Mouse (Mus musculus): Measurements from ENCODE around the gene Gng8. TPM values are rescaled to one million over a fixed set of nuclear protein-coding genes. Genes with fewer than 3 reads are reported as not detected.

The Gng8 gene
- polyA plus RNA-seq, 1 experiment from 2014 or later, result 8.3 TPM

DNA sequence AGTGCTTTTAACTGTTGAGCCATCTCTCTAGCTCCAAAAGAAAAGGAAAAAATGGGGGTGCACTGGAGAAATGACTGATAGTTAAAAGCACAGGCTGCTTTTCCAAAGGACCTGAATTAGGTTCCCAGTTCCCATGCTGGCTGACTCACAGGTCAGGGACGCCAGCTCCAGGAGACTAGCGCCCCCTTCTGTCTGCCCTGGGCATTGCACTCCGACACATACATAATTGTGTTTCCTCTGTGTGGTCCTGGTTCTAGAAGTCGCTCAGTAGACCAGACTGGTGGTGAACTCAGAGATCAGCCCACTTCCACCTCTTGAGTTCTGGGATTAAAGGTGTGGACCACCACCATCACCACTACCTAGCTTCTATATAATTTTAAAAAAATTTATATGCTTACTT is 45.7 kb downstream of the Gng8 start:
- no peak for ATAC-seq
- no peaks in the 10 kb centered on the region for H3K9me3 ChIP-seq
- no peak overlapping the region for H3K4me3 ChIP-seq (replicated peaks)
- H3K36me3 ChIP-seq, result no peaks in the 10 kb centered on the region
- 47% methylated on average over 4 of the region's 4 CpGs for WGBS
- H3K27ac ChIP-seq, result no peak overlapping the region
- H3K4me1 ChIP-seq (replicated peaks), result 0 out of 2 replicates have a peak, but pooled peaks cover 6% of the 10 kb centered on the region
- no peak overlapping the region for H3K9ac ChIP-seq
- H3K27me3 ChIP-seq (replicated peaks), result no peaks in the 10 kb centered on the region
- no peak overlapping the region for H3K4me2 ChIP-seq (replicated peaks)

DNA sequence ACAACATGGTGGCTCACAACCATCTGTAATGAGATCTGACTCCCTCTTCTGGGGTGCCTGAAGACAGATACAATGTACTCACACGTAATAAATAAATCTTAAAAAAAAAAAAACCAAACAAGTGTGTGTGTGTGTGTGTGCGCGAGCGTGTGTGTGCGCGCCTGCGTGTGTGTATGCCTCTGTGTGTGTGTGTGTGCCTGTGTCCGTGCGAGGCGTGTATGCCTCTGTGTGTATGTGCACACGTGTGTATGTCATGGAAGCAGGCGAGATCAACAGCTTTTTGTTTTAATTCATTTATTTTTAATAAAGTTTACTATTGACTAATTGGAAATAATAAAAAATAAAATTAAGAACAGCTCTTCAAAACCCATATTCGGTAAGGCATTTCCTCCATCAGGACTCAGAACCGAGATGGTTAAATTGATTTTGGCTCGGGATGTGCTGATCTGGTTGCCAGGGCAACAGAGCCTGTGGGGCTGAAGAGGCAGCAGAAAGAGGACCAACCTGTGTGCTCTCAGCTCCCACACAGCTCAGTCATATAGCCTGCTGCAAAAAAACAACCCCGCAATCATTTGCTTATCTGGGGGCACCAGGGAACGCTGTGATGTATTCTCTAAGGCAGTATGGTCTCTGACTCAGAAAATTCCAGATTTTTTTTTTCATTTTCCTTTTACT is 46.7 kb downstream of the Gng8 start:
- H3K4me3 ChIP-seq (replicated peaks), result no peak overlapping the region
- no peak for ATAC-seq
- no peaks in the 10 kb centered on the region for H3K27me3 ChIP-seq (replicated peaks)
- no peak overlapping the region for H3K4me2 ChIP-seq (replicated peaks)
- H3K9me3 ChIP-seq, result no peaks in the 10 kb centered on the region
- no peaks in the 10 kb centered on the region for H3K36me3 ChIP-seq
- 0 out of 2 replicates have a peak, but pooled peaks cover 6% of the 10 kb centered on the region for H3K4me1 ChIP-seq (replicated peaks)
- no peak overlapping the region for H3K9ac ChIP-seq
- no peak overlapping the region for H3K27ac ChIP-seq
- 71% methylated on average over 17 of the region's 17 CpGs for WGBS

DNA sequence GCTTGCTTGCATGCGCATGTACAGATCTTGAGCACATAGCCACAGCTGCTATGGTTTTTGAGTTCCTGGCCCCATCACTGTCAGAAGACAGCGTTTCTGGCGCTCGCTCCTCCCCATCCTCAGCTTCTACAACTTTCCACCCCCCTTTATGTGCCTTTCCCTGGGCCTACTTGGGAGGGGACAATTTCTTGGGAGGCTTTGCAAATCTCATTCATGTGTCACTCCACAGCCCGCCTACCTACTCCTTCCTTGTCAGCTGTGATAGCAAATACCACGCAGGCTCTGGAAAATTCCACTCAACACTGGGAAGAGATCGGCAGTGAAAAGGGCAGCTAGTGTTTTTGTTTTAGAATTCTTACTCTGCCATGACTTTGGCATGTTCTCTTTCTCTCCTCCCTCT is 48.7 kb downstream of the Gng8 start:
- Histone ChIP-seq H3K36me3 (no peaks in the 10 kb centered on the region), H3K9ac (no peak overlapping the region)
- ATAC-seq, result no peak

DNA sequence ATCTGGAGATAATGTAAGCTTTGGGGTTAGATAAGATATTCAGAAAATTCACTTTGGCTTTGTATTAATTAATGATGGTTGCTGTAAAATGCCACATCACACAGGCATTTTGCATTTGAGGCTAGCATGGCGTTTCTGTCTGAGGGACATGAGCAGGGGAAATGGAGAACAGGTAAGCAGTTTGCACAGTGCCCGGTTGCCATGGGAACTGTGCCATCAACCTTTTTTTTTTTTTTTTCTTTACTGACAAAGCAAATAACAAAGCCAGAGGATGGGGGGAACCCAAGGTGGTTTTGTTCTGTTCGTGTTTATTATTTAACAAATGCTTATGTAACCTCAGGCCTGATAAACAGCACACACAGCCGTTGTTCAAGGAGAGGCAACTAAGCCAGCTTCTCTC is 51.3 kb downstream of the Gng8 start:
- peaks cover 38% of the 10 kb centered on the region for H3K4me1 ChIP-seq (replicated peaks)
- no peak overlapping the region for H3K4me2 ChIP-seq (replicated peaks)
- H3K9ac ChIP-seq, result no peak overlapping the region
- no peaks in the 10 kb centered on the region for H3K36me3 ChIP-seq
- H3K9me3 ChIP-seq, result no peaks in the 10 kb centered on the region
- H3K4me3 ChIP-seq (replicated peaks), result no peak overlapping the region
- ATAC-seq, result no peak
- H3K27me3 ChIP-seq (replicated peaks), result peaks cover 28% of the 10 kb centered on the region
- WGBS, result 49% methylated on average over 4 of the region's 4 CpGs
- no peak overlapping the region for H3K27ac ChIP-seq

More for the DNA sequence above, 48.7 kb downstream of the Gng8 start:
- peak overlapping the region; percentile 58; the same call in 1 of the 2 replicates for H3K27ac ChIP-seq
- 43% methylated on average over 7 of the region's 7 CpGs for WGBS
- no peaks in the 10 kb centered on the region for H3K9me3 ChIP-seq
- H3K4me3 ChIP-seq (replicated peaks), result no peak overlapping the region
- H3K4me1 ChIP-seq (replicated peaks), result peaks cover 15% of the 10 kb centered on the region
- peaks cover 5% of the 10 kb centered on the region for H3K27me3 ChIP-seq (replicated peaks)
- peak overlapping the region; percentile 28; the same call in 1 of the 2 replicates for H3K4me2 ChIP-seq (replicated peaks)

DNA sequence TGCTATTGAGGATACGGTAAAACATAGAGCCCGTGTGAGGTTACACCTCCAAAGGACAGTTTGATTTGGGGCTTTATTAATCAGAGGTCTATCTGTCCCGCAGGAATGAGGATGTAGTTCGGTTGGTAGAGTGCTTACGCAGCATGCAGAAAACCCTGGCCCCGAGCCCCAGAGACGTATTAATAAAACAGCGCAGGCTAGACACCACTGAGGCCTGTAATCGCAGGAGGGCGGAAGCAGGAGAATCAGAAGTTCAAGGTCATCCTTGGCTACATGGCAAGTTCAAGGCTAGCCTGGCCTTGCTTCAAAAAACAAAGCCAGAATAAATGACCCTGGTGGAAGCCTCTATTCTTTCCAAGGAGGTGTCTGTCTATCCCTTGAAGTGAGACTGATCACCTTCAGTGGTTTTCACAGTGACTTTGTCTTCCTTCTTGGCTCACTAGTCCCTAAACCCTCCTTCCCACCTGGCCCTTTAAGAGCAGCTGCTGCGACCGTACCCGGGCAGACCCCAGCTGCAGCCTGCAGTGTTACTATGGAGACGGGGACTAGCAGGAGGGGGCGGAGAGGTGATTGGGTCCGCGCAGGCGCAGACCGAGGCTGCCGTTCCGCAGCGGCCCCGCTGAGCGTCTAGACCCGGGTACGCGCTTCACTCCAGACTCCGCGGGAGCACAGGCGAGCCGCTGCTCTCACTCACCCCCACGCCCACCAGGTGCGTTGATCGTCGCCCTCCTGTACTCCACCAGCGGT is 52.6 kb downstream of the Gng8 start, which contains the start of gene Pnmal2:
Gene Pnmal2 (plus strand): TSS at position 622 of the 747 bp plus-strand sequence.
- Histone ChIP-seq H3K4me3 (replicated peaks) (peak within 1 kb of the TSS; percentile 58), H3K4me2 (replicated peaks) (peak within 1 kb of the TSS; percentile 92), H3K9me3 (no peaks in the 10 kb centered on the region), H3K27me3 (replicated peaks) (peaks cover 33% of the 10 kb centered on the region), H3K27ac (peak within 1 kb of the TSS; percentile 29), H3K36me3 (no peaks in the 10 kb centered on the region), H3K4me1 (replicated peaks) (peaks cover 47% of the 10 kb centered on the region), H3K9ac (peak within 1 kb of the TSS; percentile 74)
- WGBS, result 14% methylated on average over 36 of the region's 36 CpGs
- peak; percentile 88 for ATAC-seq

DNA sequence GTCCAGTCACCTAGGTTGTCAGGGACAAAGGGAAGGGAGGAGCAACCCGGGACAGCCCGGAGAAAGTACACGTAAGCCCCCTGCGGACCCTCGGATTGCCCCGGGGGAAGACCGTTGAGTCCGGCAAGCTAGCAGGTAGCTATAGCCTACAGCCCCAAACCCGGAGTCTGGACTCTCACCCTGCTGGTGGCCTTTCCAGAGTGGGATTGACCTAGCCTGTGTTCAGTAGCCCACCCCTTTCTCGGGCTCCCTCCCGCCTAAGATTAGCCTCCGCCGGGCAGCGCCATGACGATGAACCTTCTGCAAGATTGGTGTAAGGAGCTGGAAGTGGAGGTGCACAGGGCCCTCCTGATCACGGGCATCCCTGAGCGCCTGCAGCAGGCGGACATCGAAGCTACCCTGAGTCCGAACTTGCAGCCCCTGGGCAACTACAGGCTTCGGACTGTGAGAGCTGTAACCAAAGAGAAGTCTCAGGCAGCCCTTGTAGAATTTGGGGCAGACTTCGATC is 53.3 kb downstream of the Gng8 start:
- WGBS, result 4% methylated on average over 22 of the region's 22 CpGs
- H3K4me3 ChIP-seq (replicated peaks), result peak overlapping the region; percentile 58
- no peaks in the 10 kb centered on the region for H3K36me3 ChIP-seq
- H3K9me3 ChIP-seq, result no peaks in the 10 kb centered on the region
- peak overlapping the region; percentile 74 for H3K9ac ChIP-seq
- H3K4me2 ChIP-seq (replicated peaks), result peak overlapping the region; percentile 92
- peaks cover 52% of the 10 kb centered on the region for H3K4me1 ChIP-seq (replicated peaks)
- peak; percentile 12 for ATAC-seq
- peaks cover 39% of the 10 kb centered on the region for H3K27me3 ChIP-seq (replicated peaks)
- H3K27ac ChIP-seq, result peak overlapping the region; percentile 29

Other genes with a start within 250 kb of the Gng8 start
- not detected in 2 replicates for gene Ceacam15, start 216.1 kb upstream of the Gng8 start, polyA plus RNA-seq (2015; fragmentation: Nextera tagmentation; extraction: Ambion mirVana)
- gene Ceacam9, start 169.9 kb upstream of the Gng8 start, polyA plus RNA-seq (2015; fragmentation: Nextera tagmentation; extraction: Ambion mirVana), result not detected in 2 replicates
- 248 and 256 TPM in 2 replicates for gene Ap2s1, start 153.4 kb upstream of the Gng8 start, polyA plus RNA-seq (2015; fragmentation: Nextera tagmentation; extraction: Ambion mirVana)
- 61.8 and 64.0 TPM in 2 replicates for gene Slc1a5, start 110.4 kb upstream of the Gng8 start, polyA plus RNA-seq (2015; fragmentation: Nextera tagmentation; extraction: Ambion mirVana)
- gene Strn4, start 75.9 kb upstream of the Gng8 start, polyA plus RNA-seq (2015; fragmentation: Nextera tagmentation; extraction: Ambion mirVana), result 77.3 and 85.5 TPM in 2 replicates
- gene Fkrp, start 75.1 kb upstream of the Gng8 start, polyA plus RNA-seq (2015; fragmentation: Nextera tagmentation; extraction: Ambion mirVana), result 25.1 and 25.6 TPM in 2 replicates
- 9.7 and 12.5 TPM in 2 replicates for gene Prkd2, start 48.9 kb upstream of the Gng8 start, polyA plus RNA-seq (2015; fragmentation: Nextera tagmentation; extraction: Ambion mirVana)
- 3.1 and 3.2 TPM in 2 replicates for gene Dact3, start 16.5 kb upstream of the Gng8 start, polyA plus RNA-seq (2015; fragmentation: Nextera tagmentation; extraction: Ambion mirVana)
- gene Ptgir, start 14.7 kb downstream of the Gng8 start, polyA plus RNA-seq (2015; fragmentation: Nextera tagmentation; extraction: Ambion mirVana), result 2.8 and 3.0 TPM in 2 replicates
- 137 and 140 TPM in 2 replicates for gene Calm3, start 32.3 kb downstream of the Gng8 start, polyA plus RNA-seq (2015; fragmentation: Nextera tagmentation; extraction: Ambion mirVana)
- gene Pnmal2, start 52.9 kb downstream of the Gng8 start, polyA plus RNA-seq (2015; fragmentation: Nextera tagmentation; extraction: Ambion mirVana), result 8.1 and 8.3 TPM in 2 replicates
- 3.0 and 3.1 TPM in 2 replicates for gene Pnmal1, start 67.9 kb downstream of the Gng8 start, polyA plus RNA-seq (2015; fragmentation: Nextera tagmentation; extraction: Ambion mirVana)
- 0.28 and 0.44 TPM in 2 replicates for gene Gm42372, start 91.3 kb downstream of the Gng8 start, polyA plus RNA-seq (2015; fragmentation: Nextera tagmentation; extraction: Ambion mirVana)
- 28.1 and 29.0 TPM in 2 replicates for gene Ccdc8, start 100.9 kb downstream of the Gng8 start, polyA plus RNA-seq (2015; fragmentation: Nextera tagmentation; extraction: Ambion mirVana)
- 81.5 and 89.5 TPM in 2 replicates for gene Ppp5c, start 136.1 kb downstream of the Gng8 start, polyA plus RNA-seq (2015; fragmentation: Nextera tagmentation; extraction: Ambion mirVana)
- 66.7 and 71.4 TPM in 2 replicates for gene Hif3a, start 170.6 kb downstream of the Gng8 start, polyA plus RNA-seq (2015; fragmentation: Nextera tagmentation; extraction: Ambion mirVana)
- gene Psg16, start 182.3 kb downstream of the Gng8 start, polyA plus RNA-seq (2015; fragmentation: Nextera tagmentation; extraction: Ambion mirVana), result 0.40 and 0.42 TPM in 2 replicates